Mouse (Mus musculus) myocyte (in vitro differentiated cells): Measurements from ENCODE around the gene Ap2s1.

ENCODE experiments used
- CEBPB ChIP-seq: IDR thresholded peaks from 2 replicates; pipeline ENCODE4 v1.6.1; 2011; ENCODE audit warnings: mild to moderate bottlenecking, moderate library complexity; ENCODE audit not compliant: poor library complexity, insufficient read depth, severe bottlenecking
- E2F4 ChIP-seq: IDR thresholded peaks from one replicate; pipeline ENCODE4 v1.6.1; 2011; ENCODE audit warnings: mild to moderate bottlenecking, control low read depth, moderate library complexity; ENCODE audit not compliant: insufficient read depth
- MAX ChIP-seq: IDR thresholded peaks from one replicate; pipeline ENCODE4 v1.6.1; 2011; ENCODE audit warnings: low read depth, mild to moderate bottlenecking, control low read depth
- MYOD1 ChIP-seq, 3 experiments: IDR thresholded peaks; one replicate each; pipeline ENCODE4 v1.6.1; 2011; ENCODE audit warnings: control low read depth in 2 of 3, low read depth in 2 of 3, mild to moderate bottlenecking in 2 of 3, moderate library complexity in 1 of 3; ENCODE audit not compliant: insufficient read length in 2 of 3, control insufficient read depth in 1 of 3
- POLR2A ChIP-seq: IDR thresholded peaks from one replicate; pipeline ENCODE4 v1.6.1; 2011; ENCODE audit warnings: low read depth, mild to moderate bottlenecking, control low read depth, moderate library complexity; ENCODE audit not compliant: insufficient read length
- POLR2AphosphoS2 ChIP-seq: IDR thresholded peaks from one replicate; pipeline ENCODE4 v1.6.1; 2011; ENCODE audit warnings: low read depth, control low read depth; ENCODE audit not compliant: insufficient read length
- REST ChIP-seq: IDR thresholded peaks from one replicate; pipeline ENCODE4 v1.6.1; 2011; ENCODE audit warnings: mild to moderate bottlenecking, control low read depth, moderate library complexity; ENCODE audit not compliant: insufficient read depth, insufficient read length
- SRF ChIP-seq: IDR thresholded peaks from one replicate; pipeline ENCODE4 v1.6.1; 2011; ENCODE audit warnings: low read depth; ENCODE audit not compliant: control insufficient read depth, insufficient read length
- TCF12 ChIP-seq: IDR thresholded peaks from one replicate; pipeline ENCODE4 v1.6.1; 2011; ENCODE audit warnings: mild to moderate bottlenecking, control low read depth; ENCODE audit not compliant: poor library complexity, insufficient read depth, severe bottlenecking
- TCF3 ChIP-seq: IDR thresholded peaks from one replicate; pipeline ENCODE4 v1.6.1; 2011; ENCODE audit warnings: low read depth, control low read depth; ENCODE audit not compliant: insufficient read length
- USF1 ChIP-seq: IDR thresholded peaks from one replicate; pipeline ENCODE4 v1.6.1; 2011; ENCODE audit warnings: low read depth, mild to moderate bottlenecking, control low read depth, moderate library complexity

GRCm38 (mm10) chr7:16763463-16764218 lies 25.4 kb downstream of the Ap2s1 start:
- TF ChIP-seq USF1, result no peak
- TF ChIP-seq POLR2AphosphoS2, result no peak
- TF ChIP-seq POLR2A, result no peak
- TF ChIP-seq E2F4, result no peak
- no peak for TF ChIP-seq REST
- TF ChIP-seq CEBPB, result no peak
- TF ChIP-seq TCF12, result no peak
- no peak for TF ChIP-seq MAX
- no peak for TF ChIP-seq SRF
- TF ChIP-seq TCF3, result no peak
- TF ChIP-seq MYOD1 (IDR thresholded peaks at IDR 0.05; ENCODE audit: control insufficient read depth in 1 of 3, insufficient read length in 2 of 3, low read depth in 2 of 3), result no peak
